ENCODE assay signal across 15 mouse cellular contexts in genomic region chr16:77992986-77993385, GRCm38 (mm10).
"Had no signal": no experiment of that assay in that cellular context is flagged by ENCODE, and none has a peak within 500 bp of the region (broad histone marks: within the 10 kb centered on the region; RNA-seq: fewer than 3 reads in every experiment).

No protein-coding gene starts in this region.

- DNase-seq: kidney, adult 9 months; kidney, postnatal 14 days; layer of hippocampus, postnatal 36 days; lung, adult 18-20 months; lung, postnatal 4 days; right cerebral cortex, postnatal 14 days; thymus, postnatal 4 days had no signal

- H3K4me3 ChIP-seq: limb, embryonic 13.5 days; megakaryocyte, embryonic 14.5 days; midbrain, embryonic 12.5 days had no signal

- H3K27ac ChIP-seq: limb, embryonic 13.5 days; liver, embryonic 14.5 days; midbrain, embryonic 12.5 days; stomach, postnatal 0 days had no signal

- ATAC-seq: intestine, postnatal 0 days; lung, postnatal 0 days; midbrain, embryonic 16.5 days had no signal

- H3K9ac ChIP-seq: limb, embryonic 13.5 days; liver, embryonic 14.5 days; midbrain, embryonic 12.5 days had no signal

- H3K27me3 ChIP-seq: limb, embryonic 13.5 days; megakaryocyte, embryonic 14.5 days; midbrain, embryonic 12.5 days had no signal

- H3K4me2 ChIP-seq: limb, embryonic 13.5 days; midbrain, embryonic 12.5 days had no signal

- H3K36me3 ChIP-seq: limb, embryonic 13.5 days; midbrain, embryonic 12.5 days had no signal

- H3K9me3 ChIP-seq: limb, embryonic 13.5 days had no signal

- H3K4me1 ChIP-seq: limb, embryonic 13.5 days; megakaryocyte, embryonic 14.5 days; midbrain, embryonic 12.5 days had no signal
